Mouse (Mus musculus) left cerebral cortex, adult 6 months (tissue): Measurements from ENCODE around the gene Ghrhr. TPM values are rescaled to one million over a fixed set of nuclear protein-coding genes. Genes with fewer than 3 reads are reported as not detected.

Experiments
- long read RNA-seq, 2 experiments: library from polyadenylated mRNA; unstranded; transcript quantifications; one replicate each; pipeline ENCODE4 v2.0.0; 2019 to 2020
- polyA plus RNA-seq: library from polyadenylated mRNA; unstranded; fragments of <200 nt; fragmentation: Nextera tagmentation; gene quantifications from 2 replicates; pipeline ENCODE4 v1.2.3, GENCODE M21; 2021

Ghrhr gene
- not detected in 2 replicates for polyA plus RNA-seq
- long read RNA-seq, experiment 1, result 0 reads
- long read RNA-seq, experiment 2, result 0 reads

GRCm38 (mm10) chr6:55376076-55376475, at the start of gene Ghrhr:
TSS of gene Ghrhr (plus strand) at chr6:55376295.

GRCm38 (mm10) chr6:55335989-55336514, 40.0 kb upstream of the Ghrhr start, which contains the start of gene Aqp1:
TSS of gene Aqp1 (plus strand) at chr6:55336432.

Other genes with a start within 250 kb of the Ghrhr start
- 0.49 and 0.76 TPM in 2 replicates for gene Crhr2, start 243.3 kb upstream of the Ghrhr start, polyA plus RNA-seq
- gene Inmt, start 201.3 kb upstream of the Ghrhr start, polyA plus RNA-seq, result 0.63 and 0.82 TPM in 2 replicates
- gene Mindy4, start 172.9 kb upstream of the Ghrhr start, polyA plus RNA-seq, result 3.3 and 6.9 TPM in 2 replicates
- 0.04 TPM in 1 of 2 replicates, not detected in the other for gene Aqp1, start 39.9 kb upstream of the Ghrhr start, polyA plus RNA-seq
- gene Adcyap1r1, start 75.7 kb downstream of the Ghrhr start, polyA plus RNA-seq, result 61.6 and 70.9 TPM in 2 replicates